Mouse (Mus musculus) heart, adult 2 months (tissue): ENCODE results near the gene Syngr3.

Source experiments
- CTCF ChIP-seq: fragments of 200-600 bp; IDR thresholded peaks from 2 replicates; pipeline ENCODE4 v1.8.1; 2022; ENCODE audit warnings: antibody characterized with exemption, mild to moderate bottlenecking, moderate library complexity
- EP300 ChIP-seq: fragments of 200-500 bp; IDR thresholded peaks from 2 replicates; pipeline ENCODE4 v1.6.1; 2011; ENCODE audit warnings: low read depth, low read length, control low read depth; ENCODE audit not compliant: insufficient read depth
- POLR2A ChIP-seq: fragments of 200-500 bp; IDR thresholded peaks from 2 replicates; pipeline ENCODE4 v1.6.1; 2011; ENCODE audit warnings: mild to moderate bottlenecking, low read depth, low read length, control low read depth; ENCODE audit not compliant: insufficient read depth

- no peak for TF ChIP-seq CTCF
- no peak for TF ChIP-seq POLR2A
- no peak for TF ChIP-seq EP300
These were observed 11.5 kb upstream of the Syngr3 start for GRCm38 (mm10) chr17:24701251-24701650.
